ENCODE assay signal across 9 mouse cellular contexts in the genomic region with DNA sequence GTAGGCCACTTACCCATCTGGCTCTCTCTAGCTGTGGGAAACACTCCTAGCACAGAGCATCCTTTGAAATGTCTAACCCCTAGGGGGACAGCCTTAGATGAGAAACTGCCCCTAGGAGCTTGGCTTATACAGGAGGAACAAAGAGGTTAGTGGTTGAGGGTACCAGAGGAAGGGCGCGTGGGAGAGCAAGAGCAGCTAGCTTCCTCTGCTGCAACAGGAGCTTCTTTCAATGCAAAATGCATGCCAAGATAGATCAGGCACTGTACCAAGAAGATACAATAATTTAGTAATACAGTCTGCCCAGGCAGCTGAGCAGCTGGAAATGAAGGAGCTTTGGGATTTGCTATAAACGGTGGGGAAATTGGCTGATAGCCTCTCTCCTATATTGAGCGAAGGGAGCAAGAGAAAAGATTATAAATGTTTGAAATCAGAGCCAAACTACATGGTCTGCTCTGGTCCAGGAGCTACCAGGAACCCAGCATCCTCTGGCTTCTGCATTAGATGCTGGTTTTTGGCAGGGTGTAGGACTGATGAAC.
A peak's percentile ranks its signal among the peaks of the same experiment; 100 is the strongest.
DNase-seq lines count a peak whose midpoint lies in the region; ATAC-seq lines count a peak whose summit lies in the region.
"Had no signal": no experiment of that assay in that cellular context is flagged by ENCODE, and none has a peak within 500 bp of the region (broad histone marks: within the 10 kb centered on the region; RNA-seq: fewer than 3 reads in every experiment).

No protein-coding gene starts in this region.

- intact Hi-C loops in heart, postnatal 36 days (cut with DNase I) = no loop called here

- no peak overlapping the region for H3K9ac ChIP-seq in neural tube, embryonic 11.5 days (ENCODE audit: low read length)
- H3K9ac ChIP-seq: liver, embryonic 14.5 days had no signal

- no peak overlapping the region for H3K4me2 ChIP-seq in neural tube, embryonic 11.5 days (ENCODE audit: low read depth)

- H3K27ac ChIP-seq in neural tube, embryonic 11.5 days (ENCODE audit: low read depth, low read length) = no peak overlapping the region
- H3K27ac ChIP-seq: liver, embryonic 14.5 days had no signal

- H3K36me3 ChIP-seq in neural tube, embryonic 11.5 days (ENCODE audit: control insufficient read depth, insufficient read depth, low read length) = no peaks in the 10 kb centered on the region

- H3K27me3 ChIP-seq in neural tube, embryonic 11.5 days (ENCODE audit: control insufficient read depth, insufficient read depth, low read length) = no peaks in the 10 kb centered on the region

- no peak; the same call in 1 of the 2 replicates for ATAC-seq in neural tube, embryonic 11.5 days (ENCODE audit: insufficient read depth, low FRiP score, low TSS enrichment)

- 72% methylated on average over 4 of the region's 4 CpGs for WGBS in neural tube, embryonic 11.5 days

- no peaks in the 10 kb centered on the region for H3K4me1 ChIP-seq in neural tube, embryonic 11.5 days (ENCODE audit: control insufficient read depth, insufficient read depth, low read length)

- H3K9me3 ChIP-seq in neural tube, embryonic 11.5 days (ENCODE audit: control insufficient read depth, low read length) = no peaks in the 10 kb centered on the region

- H3K4me3 ChIP-seq in neural tube, embryonic 11.5 days (ENCODE audit: low read depth, low read length) = no peak overlapping the region

- peak; percentile 14 for DNase-seq in neural tube, embryonic 11.5 days (ENCODE audit: low spot score)
- no peak for DNase-seq in neural tube, embryonic 10.5 days (ENCODE audit: extremely low spot score, low spot score)
- DNase-seq in frontal cortex, postnatal 36 days (ENCODE audit: low spot score in 2 of 2) = peak; percentile 45 to 70
- peak; percentile 12 to 60 for DNase-seq in left cerebral cortex, adult 8-10 months (ENCODE audit: low spot score in 2 of 2)
- peak; percentile 29 for DNase-seq in right cerebral cortex, postnatal 4 days
- DNase-seq in heart, postnatal 36 days = no peak
- DNase-seq in kidney, adult 11 months = no peak
- DNase-seq in natural killer cell, adult 2 months (ENCODE audit: low spot score in 2 of 2) = no peak

Comparison
In these comparisons a context has a peak if more than half of its experiments do, and no peak if none do; other contexts are left out.
1. DNase-seq: peak in neural tube, embryonic 11.5 days (single experiment), frontal cortex, postnatal 36 days (2 of 2), left cerebral cortex, adult 8-10 months (2 of 2) and right cerebral cortex, postnatal 4 days (single experiment); none in neural tube, embryonic 10.5 days (single experiment), heart, postnatal 36 days (0 of 2), kidney, adult 11 months (single experiment) and natural killer cell, adult 2 months (0 of 2).